Comparison of ENCODE assay signal across 24 mouse cellular contexts in the genomic region with DNA sequence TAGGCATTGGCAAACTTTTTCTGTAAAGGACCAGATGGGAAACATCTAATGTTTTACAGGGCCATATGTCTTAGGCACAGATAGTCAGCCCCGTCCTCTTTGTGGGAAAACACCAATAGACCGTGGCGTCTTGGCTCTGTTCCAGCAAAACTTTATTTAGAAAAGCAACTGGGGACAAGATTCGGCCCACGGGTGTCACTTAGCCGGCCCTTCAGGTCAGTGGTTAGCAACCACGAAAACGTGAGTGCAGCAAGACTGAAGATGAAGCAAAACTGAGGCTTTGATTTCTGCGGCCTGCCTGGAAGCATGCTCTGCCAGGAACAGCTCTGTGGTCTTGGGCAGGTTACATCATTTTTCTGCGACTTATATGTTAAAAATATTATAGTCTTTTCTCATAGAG. TPM values are rescaled to one million over a fixed set of nuclear protein-coding genes. Genes with fewer than 3 reads are reported as not detected.
DNase-seq lines count a peak whose midpoint lies in the region; ATAC-seq and TF ChIP-seq lines count a peak whose summit lies in the region.
"Had no signal": no experiment of that assay in that cellular context is flagged by ENCODE, and none has a peak within 500 bp of the region (broad histone marks: within the 10 kb centered on the region; RNA-seq: fewer than 3 reads in every experiment).

No protein-coding gene starts in this region.

- 73% methylated on average over 10 of the region's 10 CpGs for WGBS in forebrain, postnatal 0 days
- 79% methylated on average over 10 of the region's 10 CpGs for WGBS in forebrain, embryonic 15.5 days
- 62% methylated on average over 10 of the region's 10 CpGs for WGBS in hindbrain, postnatal 0 days

- H3K9ac ChIP-seq in forebrain, postnatal 0 days = no peak overlapping the region
- H3K9ac ChIP-seq in forebrain, embryonic 15.5 days (replicated peaks) = no peak overlapping the region
- H3K9ac ChIP-seq in hindbrain, postnatal 0 days (replicated peaks; ENCODE audit: low read length) = no peak overlapping the region
- H3K9ac ChIP-seq: hindbrain, embryonic 13.5 days had no signal

- TF ChIP-seq CTCF in forebrain, postnatal 0 days (IDR thresholded peaks at IDR 0.05; ENCODE audit: low read depth) = no peak
- no peak for TF ChIP-seq CTCF in hindbrain, postnatal 0 days (IDR thresholded peaks at IDR 0.05; ENCODE audit: low read depth)

- no peaks in the 10 kb centered on the region for H3K4me1 ChIP-seq in forebrain, postnatal 0 days (ENCODE audit: insufficient read depth)
- H3K4me1 ChIP-seq in forebrain, embryonic 15.5 days = no peaks in the 10 kb centered on the region; the same call in 1 of the 2 replicates
- H3K4me1 ChIP-seq in hindbrain, postnatal 0 days (ENCODE audit: insufficient read depth, low read length) = no peaks in the 10 kb centered on the region
- H3K4me1 ChIP-seq: hindbrain, embryonic 13.5 days had no signal

- no peaks in the 10 kb centered on the region for H3K27me3 ChIP-seq in forebrain, postnatal 0 days (ENCODE audit: insufficient read depth, low read length)
- H3K27me3 ChIP-seq in forebrain, embryonic 15.5 days = no peaks in the 10 kb centered on the region
- no peaks in the 10 kb centered on the region for H3K27me3 ChIP-seq in hindbrain, postnatal 0 days (ENCODE audit: insufficient read depth, low read length)
- H3K27me3 ChIP-seq: hindbrain, embryonic 13.5 days had no signal

- peaks cover 12% of the 10 kb centered on the region; the same call in 1 of the 2 replicates for H3K36me3 ChIP-seq in forebrain, postnatal 0 days (ENCODE audit: insufficient read depth)
- H3K36me3 ChIP-seq in forebrain, embryonic 15.5 days = peaks cover 8% of the 10 kb centered on the region; the same call in 1 of the 2 replicates
- H3K36me3 ChIP-seq in hindbrain, postnatal 0 days (ENCODE audit: insufficient read depth, low read length) = no peaks in the 10 kb centered on the region
- H3K36me3 ChIP-seq: forebrain, embryonic 10.5 days; hindbrain, embryonic 10.5 days had no signal

- H3K9me3 ChIP-seq in forebrain, postnatal 0 days (ENCODE audit: low read length) = no peaks in the 10 kb centered on the region
- no peaks in the 10 kb centered on the region for H3K9me3 ChIP-seq in forebrain, embryonic 15.5 days
- no peaks in the 10 kb centered on the region for H3K9me3 ChIP-seq in hindbrain, postnatal 0 days (ENCODE audit: low read length)
- H3K9me3 ChIP-seq: forebrain, embryonic 10.5 days; hindbrain, embryonic 10.5 days; hindbrain, embryonic 13.5 days had no signal

- no peak overlapping the region for H3K4me3 ChIP-seq in forebrain, postnatal 0 days (ENCODE audit: low read depth, low read length)
- H3K4me3 ChIP-seq in forebrain, embryonic 15.5 days = no peak overlapping the region
- H3K4me3 ChIP-seq in hindbrain, postnatal 0 days (ENCODE audit: low read length) = no peak overlapping the region
- H3K4me3 ChIP-seq: forebrain, embryonic 10.5 days; hindbrain, embryonic 10.5 days; hindbrain, embryonic 13.5 days had no signal

- ATAC-seq in forebrain, postnatal 0 days = peak; percentile 40; the same call in 1 of the 2 replicates
- ATAC-seq in forebrain, embryonic 15.5 days (replicated peaks) = no peak
- ATAC-seq in hindbrain, postnatal 0 days = no peak
- ATAC-seq: activated CD4-positive, CD25-positive, alpha-beta regulatory T cell, adult 4 months; CD4-positive, CD25-positive, alpha-beta regulatory T cell, adult 4 months; forebrain, embryonic 16.5 days; hindbrain, embryonic 16.5 days; inflammation-experienced regulatory T-cells, adult 6 months; intestine, postnatal 0 days had no signal

- no peak overlapping the region for H3K4me2 ChIP-seq in forebrain, postnatal 0 days (ENCODE audit: low read depth)
- no peak overlapping the region for H3K4me2 ChIP-seq in forebrain, embryonic 15.5 days (replicated peaks)
- no peak overlapping the region for H3K4me2 ChIP-seq in hindbrain, postnatal 0 days (ENCODE audit: low read depth, low read length)
- H3K4me2 ChIP-seq: heart, embryonic 11.5 days; hindbrain, embryonic 13.5 days had no signal

- DNase-seq in cerebellum, adult 9-10 months = peak; percentile 39
- no peak for DNase-seq in cerebellum, adult 11 months
- DNase-seq in forebrain, postnatal 0 days = no peak
- peak; percentile 17 for DNase-seq in kidney, postnatal 10 days
- DNase-seq in kidney, adult 11 months = no peak
- DNase-seq in 416B (ENCODE audit: low read depth) = peak; percentile 24
- no peak for DNase-seq in hindbrain, postnatal 0 days (ENCODE audit: low spot score)
- DNase-seq: adrenal gland, adult 8-10 months; adrenal gland, postnatal 25 days; gastrocnemius, postnatal 10 days; gastrocnemius, postnatal 36 days; heart, postnatal 36 days; kidney, adult 8-10 months had no signal

- H3K27ac ChIP-seq in forebrain, postnatal 0 days (ENCODE audit: low read depth, low read length) = no peak overlapping the region
- H3K27ac ChIP-seq in forebrain, embryonic 15.5 days (replicated peaks) = no peak overlapping the region
- no peak overlapping the region for H3K27ac ChIP-seq in hindbrain, postnatal 0 days
- H3K27ac ChIP-seq: forebrain, embryonic 10.5 days; hindbrain, embryonic 13.5 days had no signal

RNA-seq across cellular contexts. Expression of a gene that starts 36.4 kb away (rescaled TPM):
- total RNA-seq in forebrain, postnatal 0 days (2014; rRNA removed) = 162 and 192 TPM in 2 replicates
- polyA plus RNA-seq in forebrain, postnatal 0 days (2015; fragmentation: Nextera tagmentation; extraction: Ambion mirVana) = 66.6 and 135 TPM in 2 replicates
- polyA plus RNA-seq in forebrain, embryonic 15.5 days (2015; fragmentation: Nextera tagmentation; extraction: Ambion mirVana) = 129 TPM in 2 replicates
- 82.0 and 94.3 TPM in 2 replicates for total RNA-seq in hindbrain, postnatal 0 days (2014; rRNA removed)
- 87.0 and 87.7 TPM in 2 replicates for polyA plus RNA-seq in hindbrain, postnatal 0 days (2015; fragmentation: Nextera tagmentation; extraction: Ambion mirVana)

Comparison
In these comparisons a context has a peak if more than half of its experiments do, and no peak if none do; other contexts are left out.
1. DNase-seq: peak in cerebellum, adult 9-10 months (single experiment), kidney, postnatal 10 days (single experiment) and 416B (single experiment); none in cerebellum, adult 11 months (single experiment), forebrain, postnatal 0 days (single experiment), kidney, adult 11 months (single experiment) and hindbrain, postnatal 0 days (single experiment).